Mouse (Mus musculus) left cerebral cortex, postnatal 36 days (tissue): ENCODE measurements around the gene Sox18. TPM values are rescaled to one million over a fixed set of nuclear protein-coding genes. Genes with fewer than 3 reads are reported as not detected.

Source experiments
- DNase-seq, 2 experiments: peaks; one replicate each; pipeline ENCODE4 v3.0.0; 2021 to 2022; ENCODE audit warnings: low spot score in 2 of 2, mixed read lengths in 1 of 2
- intact Hi-C: fragments of 180-260 bp; cut with DNase I; formaldehyde crosslinking; loops from one replicate; pipeline ENCODE4 v1.15.1; 2025
- total RNA-seq, 2 experiments: library from RNA; stranded (reverse); gene quantifications; 2 replicates each; pipeline ENCODE4 v1.2.3; 2021

The Sox18 gene
- total RNA-seq, 2 experiments from 2014 or later = 11.3 to 14.7 TPM

GRCm38 (mm10) chr2:181657441-181657840 lies 14.0 kb downstream of the Sox18 start:
- intact Hi-C loops = loop anchor here (5.0 kb wide), 1 partner anchor 50 kb away; no protein-coding TSS in a partner anchor
- no peak for DNase-seq

- intact Hi-C loops = loop anchor here (5.0 kb wide), 1 partner anchor 51 kb away; no protein-coding TSS in a partner anchor
- DNase-seq = no peak
Observed at GRCm38 (mm10) chr2:181656734-181657133, 14.7 kb downstream of the Sox18 start, which contains the start of gene Gm29797. Gene Gm29797 (plus strand): TSS chr2:181657034.

- DNase-seq = no peak
- intact Hi-C loops = no loop called here
Observed at GRCm38 (mm10) chr2:181653523-181653922, 17.9 kb downstream of the Sox18 start.

GRCm38 (mm10) chr2:181653065-181653464 lies 18.4 kb downstream of the Sox18 start:
- intact Hi-C loops = no loop called here
- DNase-seq = no peak

GRCm38 (mm10) chr2:181648926-181649325 lies 22.5 kb downstream of the Sox18 start:
- DNase-seq = no peak
- intact Hi-C loops = no loop called here

- intact Hi-C loops = no loop called here
Observed at GRCm38 (mm10) chr2:181646626-181647472, 24.6 kb downstream of the Sox18 start.

GRCm38 (mm10) chr2:181645666-181646065 lies 25.8 kb downstream of the Sox18 start:
- intact Hi-C loops = no loop called here
- no peak for DNase-seq

More at GRCm38 (mm10) chr2:181646626-181647472, 24.6 kb downstream of the Sox18 start:
- no peak for DNase-seq

- DNase-seq = no peak
Observed at GRCm38 (mm10) chr2:181644361-181644760, 27.1 kb downstream of the Sox18 start.

GRCm38 (mm10) chr2:181635865-181636264 lies 35.6 kb downstream of the Sox18 start:
- intact Hi-C loops = no loop called here
- no peak for DNase-seq

More at GRCm38 (mm10) chr2:181644361-181644760, 27.1 kb downstream of the Sox18 start:
- intact Hi-C loops = no loop called here

- DNase-seq = no peak
- intact Hi-C loops = no loop called here
Observed at GRCm38 (mm10) chr2:181632624-181633023, 38.8 kb downstream of the Sox18 start.

GRCm38 (mm10) chr2:181628471-181628870 lies 43.0 kb downstream of the Sox18 start:
- DNase-seq = no peak
- intact Hi-C loops = no loop called here

- no peak for DNase-seq
- intact Hi-C loops = no loop called here
Observed at GRCm38 (mm10) chr2:181623401-181623800, 48.0 kb downstream of the Sox18 start.

Other genes starting within 250 kb of the Sox18 start
- 10 to 100 TPM; 10.3 to 12.3 TPM for gene Zbtb46, start 212.2 kb downstream of the Sox18 start, total RNA-seq
- gene Abhd16b, start 178.4 kb downstream of the Sox18 start, total RNA-seq = not detected
- gene Tpd52l2, start 174.5 kb downstream of the Sox18 start, total RNA-seq = 10 to 100 TPM; 64.1 to 72.6 TPM
- 100 to 1,000 TPM; 285 to 305 TPM for gene Dnajc5, start 151.2 kb downstream of the Sox18 start, total RNA-seq
- gene Uckl1, start 86.7 kb downstream of the Sox18 start, total RNA-seq = 10 to 100 TPM; 33.1 to 65.4 TPM
- gene Prpf6, start 79.8 kb downstream of the Sox18 start, total RNA-seq = 10 to 100 TPM; 49.8 to 54.4 TPM
- 100 to 1,000 TPM in 1 of 2 experiments, 10 to 100 TPM in 1; 70.6 to 105 TPM for gene Zfp512b, start 78.8 kb downstream of the Sox18 start, total RNA-seq
- 10 to 100 TPM; 19.9 to 20.9 TPM for gene Samd10, start 72.4 kb downstream of the Sox18 start, total RNA-seq
- gene Gm29797, start 14.6 kb downstream of the Sox18 start, total RNA-seq = under 1 TPM in 1 of 2 experiments, not detected in 1; 0.75 TPM
- 10 to 100 TPM; 64.9 to 75.5 TPM for gene Tcea2, start 8.7 kb upstream of the Sox18 start, total RNA-seq
- 10 to 100 TPM; 32.7 to 36.0 TPM for gene Rgs19, start 22.3 kb upstream of the Sox18 start, total RNA-seq
- gene Lkaaear1, start 26.8 kb upstream of the Sox18 start, total RNA-seq = not detected
- gene Oprl1, start 43.4 kb upstream of the Sox18 start, total RNA-seq = 10 to 100 TPM; 54.7 to 55.4 TPM
- 10 to 100 TPM; 11.7 to 29.5 TPM for gene Myt1, start 91.7 kb upstream of the Sox18 start, total RNA-seq
- 10 to 100 TPM; 81.4 to 90.5 TPM for gene Pcmtd2, start 166.2 kb upstream of the Sox18 start, total RNA-seq
- gene Polr3k, start 192.7 kb upstream of the Sox18 start, total RNA-seq = 10 to 100 TPM; 29.1 to 31.2 TPM